Mouse (Mus musculus): ENCODE data around the gene Dip2c.

DNA sequence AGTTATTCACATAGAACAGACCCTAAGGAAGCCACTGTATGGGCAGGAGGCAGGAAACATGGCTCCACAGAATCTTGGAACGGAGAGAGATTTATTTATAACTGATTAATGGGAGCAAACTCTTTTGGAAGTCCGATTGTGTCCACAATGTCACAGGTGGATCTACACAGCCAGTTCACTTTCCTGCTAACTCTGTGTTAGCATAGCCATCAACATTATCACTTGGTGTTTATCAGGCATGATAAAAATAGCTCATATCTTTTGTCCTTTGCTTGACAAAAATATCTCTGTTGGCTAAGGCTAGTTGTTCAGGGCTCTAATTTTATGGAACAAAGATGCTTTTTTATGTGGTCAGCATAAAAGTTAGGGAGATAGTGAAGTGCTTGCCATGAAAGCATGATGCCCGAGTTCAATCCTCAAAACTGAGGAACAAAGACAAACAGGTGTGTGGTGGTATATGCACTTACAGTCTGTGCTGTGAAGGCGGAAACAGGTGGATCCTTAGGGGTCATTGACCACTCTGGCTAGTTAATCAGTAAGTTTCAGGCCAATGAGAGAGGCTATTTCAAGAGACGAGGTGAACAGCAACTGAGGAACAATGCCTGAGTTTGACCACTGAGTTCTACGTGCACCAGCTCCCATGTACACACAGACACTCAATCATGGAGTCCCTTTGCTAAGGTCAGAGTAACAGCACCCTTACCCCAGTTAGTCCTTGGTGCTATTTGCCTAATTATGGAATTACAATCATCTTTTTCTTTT is 169.4 kb downstream of the Dip2c start:
- TF ChIP-seq CTCF (IDR thresholded peaks at IDR 0.05; ENCODE audit: low read depth) (no peak), EP300 (IDR thresholded peaks at IDR 0.05; ENCODE audit: low read depth) (no peak)

Data from heart, postnatal 0 days (tissue).